Mouse (Mus musculus) olfactory bulb, adult 2 months (tissue): ENCODE measurements around the gene Ppox. TPM values are rescaled to one million over a fixed set of nuclear protein-coding genes. Genes with fewer than 3 reads are reported as not detected.
A peak's percentile ranks its signal among the peaks of the same experiment; 100 is the strongest.
"Not testable (repeated sequence)": the region's sequence is repeated elsewhere in the genome, so short reads cannot be mapped to it uniquely, and the experiment has no call there.

Experiments
- H3K27ac ChIP-seq: fragments of 200-500 bp; 2 replicates; pipeline ENCODE4 v1.5.1; 2012; ENCODE audit warnings: low read depth, low read length; ENCODE audit not compliant: insufficient read depth
- H3K4me1 ChIP-seq: fragments of 200-500 bp; 2 replicates; pipeline ENCODE4 v1.6.1; 2012; ENCODE audit warnings: low read length; ENCODE audit not compliant: control insufficient read depth, insufficient read depth
- H3K4me3 ChIP-seq: fragments of 200-500 bp; 2 replicates; pipeline ENCODE4 v1.5.1; 2012; ENCODE audit warnings: mild to moderate bottlenecking, low read depth, low read length, moderate library complexity; ENCODE audit not compliant: insufficient read depth
- CTCF ChIP-seq: fragments of 200-500 bp; IDR thresholded peaks from 2 replicates; pipeline ENCODE4 v1.5.1; 2012; ENCODE audit warnings: low read depth, mild to moderate bottlenecking, low read length, moderate library complexity; ENCODE audit not compliant: insufficient read depth
- POLR2A ChIP-seq: fragments of 200-500 bp; IDR thresholded peaks from 2 replicates; pipeline ENCODE4 v1.6.1; 2012; ENCODE audit warnings: mild to moderate bottlenecking, low read depth, low read length, moderate library complexity; ENCODE audit not compliant: insufficient read depth
- WGBS: fragments of 180-500 bp; shearing (Covaris S2); methylation state at CpG from one replicate; pipeline ENCODE4 v1.1.7; 2018; 5-methylcytosine and 5-hydroxymethylcytosine counted together
- polyA plus RNA-seq: library from polyadenylated mRNA; stranded (reverse); fragments of >200 nt; gene quantifications from 2 replicates; pipeline ENCODE4 v1.2.4, GENCODE M21; 2012; ENCODE audit warnings: low replicate concordance; ENCODE audit not compliant: missing spikeins, insufficient read depth, insufficient read length

Gene Ppox
- polyA plus RNA-seq, 1 experiment, result not detected

DNA sequence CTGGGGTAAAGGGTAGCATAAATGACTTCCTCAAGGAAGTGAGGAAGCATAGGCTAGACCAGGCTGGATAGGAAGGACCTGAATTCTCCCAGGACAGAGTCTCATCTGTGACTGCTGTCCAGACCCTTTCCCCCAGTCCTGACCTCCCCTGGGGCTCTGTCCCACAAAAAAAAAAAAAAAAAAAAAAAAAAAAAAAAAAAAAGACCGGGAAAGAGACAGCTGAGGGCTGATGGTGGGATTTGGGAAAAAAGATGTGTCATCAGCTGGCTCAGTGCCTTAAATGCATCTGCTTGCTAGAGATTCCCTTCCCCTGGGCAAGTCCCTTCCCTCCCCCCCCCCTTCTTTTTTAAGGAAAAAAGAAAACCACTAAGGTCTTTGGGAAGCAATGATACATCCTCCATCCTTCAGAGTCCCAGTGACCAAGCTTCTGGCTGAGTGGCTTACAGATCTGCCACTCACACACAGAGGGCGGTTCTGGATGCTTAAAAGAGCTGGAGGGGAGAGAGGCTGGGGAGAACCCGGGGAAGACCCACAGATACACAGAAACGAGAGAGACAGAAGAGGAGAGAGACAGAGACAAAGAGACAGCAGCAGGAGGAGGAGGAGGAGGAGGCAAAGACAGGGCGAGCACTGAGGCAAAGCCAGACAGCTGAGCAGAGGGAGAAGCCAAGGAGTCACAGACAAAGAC lies 30.9 kb downstream of the Ppox start, which contains the start of gene Adamts4:
TSS of gene Adamts4 (plus strand) at position 509 of the 688 bp plus-strand sequence.
- peaks cover 43% of the 10 kb centered on the region for H3K4me1 ChIP-seq
- no peak within 1 kb of the TSS for H3K27ac ChIP-seq
- 5% methylated on average over 5 of the region's 5 CpGs for WGBS
- H3K4me3 ChIP-seq, result peak within 1 kb of the TSS; percentile 3
- no peak for TF ChIP-seq POLR2A
- TF ChIP-seq CTCF, result no peak

DNA sequence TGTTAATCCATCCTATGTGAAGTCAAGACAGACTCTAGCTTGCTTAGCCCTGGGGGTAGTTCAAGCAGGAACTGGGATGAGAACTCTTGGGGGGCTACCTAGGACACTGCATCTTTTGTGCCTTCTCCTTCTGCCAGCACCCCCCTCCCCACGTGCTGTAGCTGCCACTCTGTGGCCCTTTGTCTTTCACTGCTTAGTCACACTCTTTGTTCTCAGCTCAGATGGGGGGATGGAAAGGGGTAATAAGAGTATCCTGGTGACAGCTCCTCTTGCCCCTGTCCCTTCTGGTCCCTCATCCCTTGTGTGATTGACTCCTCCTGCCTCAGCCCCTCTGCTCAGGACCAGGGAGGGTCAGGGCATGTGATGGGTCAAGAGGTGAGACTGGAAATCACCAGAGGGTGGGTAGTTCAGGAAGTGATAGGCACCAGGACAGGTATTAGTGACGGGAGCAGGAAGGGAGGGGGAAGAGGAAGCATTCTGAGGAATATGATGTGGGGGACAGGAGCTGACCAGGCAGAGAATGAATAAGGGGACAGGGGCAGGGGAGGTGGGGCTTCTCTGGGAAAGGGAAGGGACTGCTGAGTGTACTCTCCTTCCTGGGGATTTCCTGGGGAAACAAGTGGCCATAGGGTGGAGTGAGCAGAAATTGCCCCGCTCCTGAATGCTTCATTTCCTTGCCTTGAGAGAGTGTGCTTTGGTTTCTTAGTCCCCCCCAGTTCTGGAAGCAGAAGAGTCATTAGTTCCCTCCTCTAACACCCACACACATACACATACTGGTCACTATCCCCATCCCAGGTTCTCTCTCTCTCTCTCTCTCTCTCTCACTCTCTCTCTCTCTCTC lies 32.4 kb downstream of the Ppox start:
- H3K27ac ChIP-seq, result no peak overlapping the region
- H3K4me1 ChIP-seq, result peaks cover 44% of the 10 kb centered on the region
- no peak overlapping the region for H3K4me3 ChIP-seq
- TF ChIP-seq POLR2A (no peak), CTCF (no peak)
- 59% methylated on average over 3 of the region's 3 CpGs for WGBS

DNA sequence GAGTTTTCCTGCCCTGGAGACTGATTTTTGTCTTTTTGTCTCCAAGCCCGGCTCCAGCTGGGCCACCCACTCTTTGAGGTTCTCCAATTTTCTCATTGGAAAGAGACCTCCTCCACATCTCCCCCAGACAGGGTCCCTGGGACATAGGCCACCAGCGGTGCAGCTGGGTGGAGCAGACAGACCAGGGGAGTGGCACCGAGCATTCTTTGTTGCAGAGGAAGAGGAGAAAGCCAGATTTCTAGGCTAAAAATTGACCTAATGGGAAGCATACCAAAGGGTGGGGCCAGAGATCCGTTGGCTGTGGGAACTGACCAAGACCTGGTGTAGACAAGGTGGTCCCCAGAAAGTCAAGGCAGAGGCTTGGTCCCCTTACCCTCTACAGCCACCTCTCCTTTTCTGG lies 33.1 kb downstream of the Ppox start:
- no peak for TF ChIP-seq POLR2A
- no peak for TF ChIP-seq CTCF
- 23% methylated on average over 4 of the region's 4 CpGs for WGBS
- H3K27ac ChIP-seq, result peak overlapping the region; percentile 60; the same call in 1 of the 2 replicates
- H3K4me1 ChIP-seq, result peaks cover 44% of the 10 kb centered on the region
- no peak overlapping the region for H3K4me3 ChIP-seq

DNA sequence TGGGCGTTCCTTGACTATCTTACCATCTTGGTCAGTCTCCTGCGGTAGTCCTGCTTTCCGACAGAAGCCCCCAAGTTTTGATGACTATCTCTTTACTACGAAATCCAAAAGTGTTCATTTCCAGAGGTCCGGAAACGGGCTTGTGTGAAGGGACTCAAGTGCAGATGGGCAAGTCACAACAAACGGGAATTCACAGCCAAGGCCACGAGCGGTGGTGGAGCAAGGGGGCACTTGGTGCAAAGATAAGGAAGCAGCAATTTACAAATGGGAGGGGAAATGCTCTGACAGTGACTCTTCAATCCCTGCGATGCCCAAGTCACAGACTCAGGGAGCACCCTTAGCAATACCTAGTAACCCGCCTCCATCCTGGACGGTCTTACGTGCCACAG lies 33.5 kb downstream of the Ppox start:
- H3K27ac ChIP-seq, result peak overlapping the region; percentile 60
- peak overlapping the region; percentile 41 for H3K4me3 ChIP-seq
- WGBS, result 13% methylated on average over 13 of the region's 13 CpGs
- no peak for TF ChIP-seq CTCF
- no peak for TF ChIP-seq POLR2A
- peaks cover 39% of the 10 kb centered on the region for H3K4me1 ChIP-seq

DNA sequence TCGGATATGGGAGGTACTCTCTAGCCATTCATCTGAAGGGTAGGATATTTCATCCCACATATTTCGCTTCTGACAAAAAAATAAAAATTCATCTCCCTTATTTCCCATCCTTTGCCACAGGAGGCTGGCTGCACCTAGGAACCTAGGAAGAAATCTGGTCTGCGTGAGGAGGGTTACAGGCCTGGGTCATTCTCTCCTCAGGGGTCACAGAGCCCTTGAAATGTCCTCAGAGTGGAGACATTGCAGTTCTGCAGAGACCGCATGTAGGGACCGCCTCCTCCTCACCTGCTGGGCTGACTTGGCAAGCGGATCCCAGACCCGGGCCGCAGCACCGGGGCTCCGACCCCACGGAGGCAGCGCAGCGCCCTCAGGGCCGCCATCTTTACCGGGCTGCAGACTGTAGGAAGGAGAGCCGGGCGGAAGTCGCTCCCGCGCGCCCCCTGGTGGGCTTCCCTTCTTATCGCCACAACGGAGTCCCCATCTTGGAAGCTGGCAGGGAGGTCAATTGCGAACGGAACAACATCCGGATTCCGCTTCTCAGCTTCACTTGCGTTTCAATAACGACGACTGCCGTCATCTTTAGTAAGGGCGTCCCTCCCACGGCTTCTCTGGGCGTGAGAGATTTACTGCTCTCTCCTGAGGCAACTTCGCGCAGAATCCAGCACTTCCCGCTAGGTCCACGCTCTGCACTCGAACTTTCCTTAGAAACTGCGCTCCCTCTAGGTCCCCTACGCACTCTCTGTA lies 34.1 kb downstream of the Ppox start:
- TF ChIP-seq CTCF (peak; percentile 85), POLR2A (peak; percentile 78)
- Histone ChIP-seq H3K27ac (peak overlapping the region; percentile 97), H3K4me1 (peaks cover 33% of the 10 kb centered on the region), H3K4me3 (peak overlapping the region; percentile 97)
- under 1% methylated on average over 41 of the region's 41 CpGs for WGBS

DNA sequence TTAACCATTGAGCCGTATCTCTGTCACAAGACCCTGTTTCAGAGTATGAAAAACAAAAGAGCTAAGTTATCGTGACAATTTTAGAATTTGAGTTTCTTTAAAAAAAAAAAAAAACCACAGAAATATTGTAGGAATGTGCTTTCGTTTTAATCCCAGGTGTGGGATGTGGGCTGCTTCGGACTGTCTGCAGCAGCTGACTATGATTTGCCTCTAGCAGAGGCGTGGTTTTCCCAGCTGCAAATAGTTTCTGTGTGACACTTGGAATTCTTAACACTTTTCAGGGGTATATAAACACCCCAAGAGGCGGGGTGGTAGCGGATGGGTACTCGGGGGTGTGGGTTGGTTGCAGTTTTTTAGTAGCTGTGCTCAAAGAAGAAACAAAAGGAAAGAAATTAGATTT lies 35.6 kb downstream of the Ppox start:
- Histone ChIP-seq H3K4me3 (no peak overlapping the region), H3K4me1 (peaks cover 27% of the 10 kb centered on the region), H3K27ac (no peak overlapping the region)
- TF ChIP-seq POLR2A (no peak), CTCF (no peak)
- WGBS, result 59% methylated on average over 8 of the region's 8 CpGs

DNA sequence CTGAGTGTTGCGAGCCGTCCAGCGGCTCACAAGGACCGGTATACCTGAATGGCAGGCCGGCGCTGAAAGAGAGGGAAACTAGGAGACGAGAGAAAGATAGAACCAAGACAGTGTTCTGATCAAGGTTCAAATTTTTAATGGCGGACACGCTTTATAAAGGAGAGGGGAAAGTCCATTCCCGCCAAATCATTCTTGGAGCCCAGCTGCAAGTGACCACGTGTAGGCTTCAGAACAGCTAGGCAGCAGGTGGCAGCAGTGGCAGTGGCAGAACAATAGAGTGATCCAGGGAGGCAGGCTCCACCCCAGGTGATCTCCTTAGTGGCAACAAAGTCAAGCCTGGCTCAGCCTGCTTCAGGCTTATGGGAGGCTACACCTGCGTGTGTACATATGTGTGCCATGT lies 39.0 kb downstream of the Ppox start:
- 79% methylated on average over 12 of the region's 12 CpGs for WGBS
- H3K4me1 ChIP-seq, result peaks cover 14% of the 10 kb centered on the region
- H3K4me3 ChIP-seq, H3K27ac ChIP-seq: not testable (repeated sequence)

DNA sequence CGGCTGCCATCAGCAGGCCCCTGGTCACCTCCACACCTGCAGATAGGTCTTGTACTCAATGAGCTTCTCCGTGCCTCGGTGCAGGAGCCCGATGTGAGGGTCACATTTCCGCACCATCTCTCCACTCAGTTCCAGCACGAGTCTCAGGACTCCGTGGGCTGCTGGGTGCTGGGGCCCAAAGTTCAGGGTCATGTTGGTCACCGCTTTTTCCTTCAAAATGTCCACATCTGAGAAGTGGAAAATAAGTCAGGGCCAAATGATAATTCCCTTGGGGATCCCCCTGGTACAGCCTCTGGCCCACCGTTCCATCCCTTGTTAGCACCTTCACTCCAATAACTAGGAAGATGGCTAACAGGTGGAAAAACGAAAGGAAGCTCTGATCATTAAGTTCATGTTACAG lies 40.1 kb downstream of the Ppox start:
- H3K4me1 ChIP-seq, result peaks cover 14% of the 10 kb centered on the region
- H3K4me3 ChIP-seq, result no peak overlapping the region
- TF ChIP-seq CTCF (no peak), POLR2A (no peak)
- 91% methylated on average over 10 of the region's 10 CpGs for WGBS
- H3K27ac ChIP-seq, result no peak overlapping the region
